Mouse (Mus musculus) spleen, embryonic (tissue): ENCODE results near the gene Olfr1279.
"Not testable (repeated sequence)": the region's sequence is repeated elsewhere in the genome, so short reads cannot be mapped to it uniquely, and the experiment has no call there.

ENCODE experiments used
- CTCF ChIA-PET: fragments of 350-600 bp; sonication (Branson Sonifier 250); formaldehyde crosslinking; loops from one replicate; lab custom pipeline; 2022; lab: Charles Lee

Olfr1279 gene

GRCm38 (mm10) chr2:111300374-111300773 lies at the start of gene Olfr1279:
Gene Olfr1279, plus strand, starts transcription at chr2:111300635.
- CTCF ChIA-PET: interaction anchor here (0.5 to 0.6 kb wide), 2 partner anchors 24 to 127 kb away, joined by 3 read pairs; no protein-coding TSS in a partner anchor

- CTCF ChIA-PET: no interaction called here
Observed at GRCm38 (mm10) chr2:111254216-111254615, 46.2 kb upstream of the Olfr1279 start, which contains the start of gene Olfr1276. Gene Olfr1276, plus strand, starts transcription at chr2:111254516.

- CTCF ChIA-PET: no interaction called here
Observed at GRCm38 (mm10) chr2:111274006-111274405, 26.4 kb upstream of the Olfr1279 start, which contains the start of gene Olfr1277. Gene Olfr1277, minus strand, starts transcription at chr2:111274106.

GRCm38 (mm10) chr2:111289836-111290235 lies 10.6 kb upstream of the Olfr1279 start, which contains the start of gene Olfr1278:
Gene Olfr1278, plus strand, starts transcription at chr2:111290136.
- CTCF ChIA-PET: no interaction called here

GRCm38 (mm10) chr2:111298541-111298940 lies 1.9 kb upstream of the Olfr1279 start:
- CTCF ChIA-PET: no interaction called here

- CTCF ChIA-PET: no interaction called here
Observed at GRCm38 (mm10) chr2:111313717-111314116, 13.3 kb downstream of the Olfr1279 start, which contains the start of gene Olfr1280. Gene Olfr1280, plus strand, starts transcription at chr2:111314017.

- CTCF ChIA-PET: no interaction called here
Observed at GRCm38 (mm10) chr2:111326220-111326619, 25.8 kb downstream of the Olfr1279 start, which contains the start of gene Olfr1281. Gene Olfr1281, plus strand, starts transcription at chr2:111326520.

- CTCF ChIA-PET: not testable (repeated sequence)
Observed at GRCm38 (mm10) chr2:111333721-111334120, 33.3 kb downstream of the Olfr1279 start.

GRCm38 (mm10) chr2:111335976-111336375 lies 35.5 kb downstream of the Olfr1279 start, which contains the start of gene Olfr1282:
Gene Olfr1282, minus strand, starts transcription at chr2:111336076.
- CTCF ChIA-PET: no interaction called here
